Comparison of ENCODE assay signal across 4 mouse cellular contexts in genomic region chr4:39113217-39113975, GRCm38 (mm10).
DNase-seq lines count a peak whose midpoint lies in the region; ATAC-seq and TF ChIP-seq lines count a peak whose summit lies in the region.
"Not testable (repeated sequence)": the region's sequence is repeated elsewhere in the genome, so short reads cannot be mapped to it uniquely, and the experiment has no call there.

No protein-coding gene starts in this region.

- not testable (repeated sequence) for H3K4me2 ChIP-seq in liver, embryonic 13.5 days

- DNase-seq in 416B (ENCODE audit: low read depth), result peak; percentile 31
- DNase-seq in MEL (ENCODE audit: low read depth, low spot score), result peak; percentile 82
- peak; percentile 84 for DNase-seq in MEL-GATA-1-ER (ENCODE audit: extremely low read depth, low read depth)
- DNase-seq in liver, embryonic 13.5 days, result peak; percentile 0

- WGBS in liver, embryonic 13.5 days (ENCODE audit: insufficient replicate concordance), result 49% methylated on average over 13 of the region's 13 CpGs

- not testable (repeated sequence) for H3K27me3 ChIP-seq in MEL (ENCODE audit: control insufficient read depth in 1 of 2, insufficient read depth in 2 of 2, low read length in 2 of 2); liver, embryonic 13.5 days

- not testable (repeated sequence) for H3K9me3 ChIP-seq in MEL (replicated peaks; ENCODE audit: insufficient read depth, low read length); liver, embryonic 13.5 days (replicated peaks)

- not testable (repeated sequence) for H3K79me2 ChIP-seq in MEL (ENCODE audit: control insufficient read depth, insufficient read depth, low read length, poor library complexity)

- peak overlapping the region; percentile 14; the same call in 1 of the 2 replicates for H3K9ac ChIP-seq in MEL (ENCODE audit: control insufficient read depth, low read depth, low read length, poor library complexity, severe bottlenecking)
- H3K9ac ChIP-seq in liver, embryonic 13.5 days, result not testable (repeated sequence)

- H3K27ac ChIP-seq in MEL (ENCODE audit: control insufficient read depth, low read depth, low read length), result peak overlapping the region; percentile 80
- H3K27ac ChIP-seq in liver, embryonic 13.5 days, result not testable (repeated sequence)

- not testable (repeated sequence) for H3K4me3 ChIP-seq in MEL (ENCODE audit: control insufficient read depth in 1 of 2, insufficient read depth in 1 of 2, low read depth in 2 of 2, low read length in 2 of 2); liver, embryonic 13.5 days (replicated peaks)

- not testable (repeated sequence) for ATAC-seq in liver, embryonic 13.5 days (ENCODE audit: low read depth)

- TF ChIP-seq EP300 in MEL (IDR thresholded peaks at IDR 0.05; ENCODE audit: low read depth in 1 of 2, low read length in 2 of 2), result peak; percentile 87 to 90

- peaks cover 0 to 15% of the 10 kb centered on the region in 2 experiments; a peak in 2 of 4 replicates for H3K36me3 ChIP-seq in MEL (ENCODE audit: control insufficient read depth in 1 of 2, insufficient read depth in 2 of 2, low read length in 2 of 2)
- H3K36me3 ChIP-seq in liver, embryonic 13.5 days, result not testable (repeated sequence)

- not testable (repeated sequence) for TF ChIP-seq RAD21 in MEL (IDR thresholded peaks at IDR 0.05; ENCODE audit: low read depth, low read length)

- not testable (repeated sequence) for TF ChIP-seq CTCF in MEL (IDR thresholded peaks at IDR 0.05 in 2 of 3, conservative IDR thresholded peaks at IDR 0.05 in 1 of 3; ENCODE audit: control insufficient read depth in 1 of 3, insufficient read depth in 1 of 3, low read depth in 2 of 3, low read length in 3 of 3, poor library complexity in 1 of 3, severe bottlenecking in 1 of 3)

- peaks cover 11% of the 10 kb centered on the region in 2 experiments for H3K4me1 ChIP-seq in MEL (ENCODE audit: control insufficient read depth in 1 of 2, insufficient read depth in 2 of 2, low read length in 2 of 2)
- H3K4me1 ChIP-seq in liver, embryonic 13.5 days (replicated peaks), result not testable (repeated sequence)

- not testable (repeated sequence) for TF ChIP-seq POLR2A in MEL (IDR thresholded peaks at IDR 0.05; ENCODE audit: control insufficient read depth in 1 of 2, insufficient read depth in 1 of 2, low read depth in 1 of 2, low read length in 2 of 2, poor library complexity in 1 of 2)

TF ChIP-seq in MEL, 35 proteins besides CTCF, POLR2A, EP300 and RAD21:
- TF ChIP-seq ETS1 (IDR thresholded peaks at IDR 0.05; ENCODE audit: low read depth, low read length) (peak; percentile 58; the same call in 1 of the 2 replicates), RCOR1 (IDR thresholded peaks at IDR 0.05; ENCODE audit: low read depth, low read length) (peak; percentile 75), TCF12 (IDR thresholded peaks at IDR 0.05; ENCODE audit: low read depth, low read length) (peak; percentile 57), GATA1 (IDR thresholded peaks at IDR 0.05; ENCODE audit: low read depth, low read length) (peak; percentile 81), TAL1 (IDR thresholded peaks at IDR 0.05; ENCODE audit: low read length) (peak; percentile 15; the same call in 1 of the 2 replicates), MAZ (IDR thresholded peaks at IDR 0.05; ENCODE audit: low read depth, low read length) (peak; percentile 84; the same call in 1 of the 2 replicates), MYB (IDR thresholded peaks at IDR 0.05; ENCODE audit: low read depth, low read length) (peak; percentile 35; the same call in 1 of the 2 replicates)
TF ChIP-seq in MEL: peak in this region for 7; not testable (repeated sequence) for 28.

Comparison
In these comparisons a context has a peak if more than half of its experiments do, and no peak if none do; other contexts are left out.
1. DNase-seq: peak in every context shown above with its lines; median percentile 84 in MEL-GATA-1-ER; 82 in MEL; 31 in 416B; 0 in liver, embryonic 13.5 days.